Mouse (Mus musculus) lung, postnatal 36 days (tissue): ENCODE measurements around the gene Ruvbl2.
A peak's percentile ranks its signal among the peaks of the same experiment; 100 is the strongest.
"Not testable (repeated sequence)": the region's sequence is repeated elsewhere in the genome, so short reads cannot be mapped to it uniquely, and the experiment has no call there.

Source experiments
- DNase-seq: peaks from one replicate; pipeline ENCODE4 v3.0.0; 2022; ENCODE audit warnings: mixed read lengths

Gene Ruvbl2

DNA sequence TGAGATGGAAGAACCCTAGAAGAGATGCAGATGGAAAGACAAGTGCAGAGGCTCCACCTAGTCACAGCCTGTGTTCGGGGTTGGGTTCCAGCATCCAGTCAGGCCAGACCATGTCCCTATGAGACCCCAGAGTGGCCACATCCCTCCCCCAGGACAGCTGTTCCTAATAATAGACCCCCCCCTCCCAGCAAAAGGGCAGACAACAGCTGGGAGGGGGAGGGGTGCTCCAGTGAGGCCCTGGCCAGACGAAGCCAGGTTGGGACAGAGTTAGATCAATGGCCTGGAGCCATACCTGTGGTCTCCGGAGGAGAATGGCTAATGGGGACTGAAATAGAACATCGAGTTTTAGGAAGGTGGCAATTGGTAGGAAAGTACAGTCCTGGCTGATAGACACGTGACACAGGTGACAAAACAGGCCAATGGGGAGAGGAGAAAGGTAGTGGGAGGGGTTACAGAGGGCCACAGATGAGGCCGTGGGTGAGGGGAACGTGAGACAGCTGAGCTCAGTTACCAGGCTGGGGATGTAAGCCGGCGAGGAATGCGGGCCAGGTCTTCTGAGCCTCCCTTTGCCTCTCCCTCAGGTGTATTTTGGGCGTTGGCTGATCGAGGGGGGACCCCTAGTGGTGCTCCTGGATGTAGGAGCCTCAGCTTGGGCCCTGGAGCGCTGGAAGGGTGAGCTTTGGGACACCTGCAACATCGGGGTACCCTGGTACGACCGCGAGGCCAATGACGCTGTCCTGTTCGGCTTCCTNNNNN is at the start of gene Ruvbl2:
Gene Ruvbl2 (minus strand): TSS at position 576 of the 756 bp plus-strand sequence.
- DNase-seq, result peak; percentile 56

DNA sequence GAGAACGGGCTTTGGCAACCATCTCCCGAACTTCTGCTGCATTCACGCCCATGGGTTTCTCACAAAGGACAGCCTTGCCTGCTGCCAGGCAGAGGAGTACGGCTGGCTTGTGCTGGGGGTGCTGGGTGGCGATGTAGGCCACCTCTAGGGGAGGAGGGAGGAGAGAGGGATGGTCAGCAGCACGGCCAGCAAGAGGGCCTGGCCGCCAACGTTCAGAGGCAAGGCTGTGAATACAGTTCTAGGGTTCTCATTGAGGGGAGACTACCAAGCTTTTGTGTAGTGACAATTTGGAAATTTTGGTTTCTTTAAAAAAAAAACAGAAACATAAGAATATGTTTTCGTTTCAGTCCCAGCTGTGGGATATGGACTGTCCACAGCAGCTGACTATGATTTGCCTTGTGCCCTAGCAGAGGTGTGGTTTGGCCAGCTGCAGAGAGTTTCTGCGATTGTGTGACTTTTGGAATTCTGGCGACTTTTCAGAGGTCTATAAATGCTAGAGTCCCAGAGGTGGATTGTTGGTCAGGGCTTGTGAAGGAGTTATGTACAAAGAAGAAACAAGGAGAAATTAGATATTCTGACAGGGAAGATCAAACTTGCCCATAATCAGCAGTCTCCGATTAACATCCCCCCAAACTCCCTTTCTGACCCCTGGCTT is 49.0 kb upstream of the Ruvbl2 start, which contains the start of gene Gm45808:
Gene Gm45808 (minus strand): TSS at position 51 of the 655 bp plus-strand sequence.
- DNase-seq, result no peak

DNA sequence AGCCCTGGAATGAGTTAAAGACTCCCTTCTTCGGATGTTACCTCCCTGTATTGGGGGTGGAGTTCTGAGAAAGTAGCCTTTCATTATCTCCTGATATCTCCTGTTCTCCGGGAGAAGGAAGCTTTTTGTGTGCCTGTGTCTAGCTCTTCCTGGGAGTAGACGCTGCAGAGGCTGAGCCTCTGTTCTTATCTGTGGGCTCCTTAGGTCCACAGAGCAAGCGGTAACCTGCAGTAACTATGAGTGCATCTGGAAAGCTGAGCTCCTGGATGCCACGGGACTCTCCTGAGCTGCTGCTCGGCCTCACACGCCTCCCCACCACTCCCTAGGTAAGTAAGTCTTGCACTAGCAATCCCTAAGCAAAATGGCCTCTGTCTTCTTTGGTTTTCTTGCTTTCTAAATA is 48.3 kb upstream of the Ruvbl2 start:
- DNase-seq, result no peak

DNA sequence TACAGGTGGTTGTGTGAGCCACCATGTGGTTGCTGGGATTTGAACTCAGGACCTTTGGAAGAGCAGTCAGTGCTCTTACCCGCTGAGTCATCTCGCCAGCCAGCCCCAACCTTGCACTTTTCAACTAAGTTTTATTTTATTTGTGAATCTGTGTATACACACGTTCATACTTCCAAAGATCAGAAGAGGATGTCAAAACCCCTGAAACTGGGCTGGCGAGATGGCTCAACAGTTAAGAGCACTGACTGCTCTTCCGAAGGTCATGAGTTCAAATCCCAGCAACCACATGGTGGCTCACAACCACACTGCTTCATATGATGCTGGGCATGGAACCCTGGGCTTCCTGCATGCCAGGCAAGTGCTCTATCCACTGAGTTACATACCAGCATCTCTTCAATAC is 47.1 kb upstream of the Ruvbl2 start:
- not testable (repeated sequence) for DNase-seq

DNA sequence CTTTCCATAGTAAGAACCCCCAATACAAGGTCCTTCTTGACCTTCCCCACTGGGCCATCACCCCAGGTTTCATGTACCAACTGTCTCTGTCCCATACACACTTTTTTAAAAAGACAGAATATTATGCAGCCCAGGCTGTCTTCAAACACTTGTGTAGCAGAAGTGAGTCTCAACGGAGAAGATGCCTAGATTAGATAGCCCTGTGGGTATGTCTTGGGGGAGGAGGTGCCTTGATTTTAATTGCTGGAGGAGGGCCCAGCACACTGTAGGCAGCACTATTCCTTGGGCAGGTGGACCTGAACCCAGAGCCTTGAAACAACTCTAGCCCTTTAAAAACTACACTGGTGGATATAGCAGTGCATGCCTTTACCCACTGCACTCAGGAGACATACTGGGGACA is 44.3 kb upstream of the Ruvbl2 start:
- no peak for DNase-seq

DNA sequence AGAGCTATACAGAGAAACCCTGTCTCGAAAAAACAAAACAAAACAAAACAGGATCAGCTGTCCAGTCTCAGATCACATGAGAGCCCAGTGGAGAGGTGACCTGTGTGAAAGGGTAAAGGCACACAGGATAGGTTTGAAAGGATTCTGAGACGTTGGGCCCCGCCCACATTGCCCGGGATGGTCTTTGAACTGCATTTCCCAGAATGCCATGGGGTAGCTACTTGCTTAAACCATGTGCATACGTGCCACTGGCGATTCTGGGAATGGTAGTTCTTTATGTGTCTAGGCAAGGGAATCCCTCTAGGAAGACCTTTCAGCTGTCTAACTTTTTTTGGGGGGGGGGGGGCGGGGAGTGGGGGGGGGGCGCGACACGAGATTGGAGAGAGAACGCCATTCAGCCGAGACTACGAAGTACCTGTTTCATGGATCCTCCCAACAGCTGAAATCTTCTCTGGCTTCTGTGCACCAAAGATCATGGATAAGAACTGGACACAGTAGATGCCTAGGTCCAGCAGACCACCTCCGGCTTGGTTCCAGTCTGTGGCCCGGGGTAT is 43.6 kb upstream of the Ruvbl2 start, which contains the start of gene Tulp2:
Gene Tulp2 (plus strand): TSS at position 504 of the 554 bp plus-strand sequence.
- DNase-seq, result peak; percentile 89

DNA sequence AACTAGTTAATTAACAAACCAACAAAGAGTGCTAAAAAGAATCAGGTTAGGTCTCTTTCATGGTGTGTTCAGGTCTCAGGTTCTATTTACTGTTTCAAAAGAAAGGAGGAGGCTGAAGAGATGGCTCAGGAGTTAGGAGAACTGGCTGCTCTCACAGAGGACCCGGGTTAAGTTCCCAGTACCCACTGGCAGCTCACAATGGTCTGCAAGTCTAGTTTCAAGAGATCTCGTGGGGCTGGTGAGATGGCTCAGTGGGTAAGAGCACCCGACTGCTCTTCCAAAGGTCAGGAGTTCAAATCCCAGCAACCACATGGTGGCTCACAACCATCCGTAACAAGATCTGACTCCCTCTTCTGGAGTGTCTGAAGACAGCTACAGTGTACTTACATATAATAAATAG is 42.4 kb upstream of the Ruvbl2 start:
- DNase-seq, result not testable (repeated sequence)

DNA sequence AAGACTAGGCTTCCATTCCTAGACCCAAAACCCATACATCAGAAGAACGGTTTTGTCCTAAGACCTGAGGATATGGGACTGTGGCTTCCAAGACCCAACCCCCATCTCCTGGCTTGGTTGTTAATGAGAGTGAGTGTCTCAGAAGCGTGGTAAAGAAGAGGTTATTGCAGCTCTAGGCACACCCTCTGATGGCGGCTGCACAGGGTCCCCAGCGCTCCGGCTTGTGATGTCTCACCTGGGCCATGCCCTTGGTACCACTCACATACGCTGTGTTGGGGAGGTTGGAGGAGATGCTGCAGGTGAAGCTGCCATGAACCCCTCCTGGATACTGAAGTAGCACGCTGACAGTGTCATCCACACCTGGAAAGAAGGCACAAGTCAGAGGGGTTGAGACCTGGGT is 40.9 kb upstream of the Ruvbl2 start:
- no peak for DNase-seq

DNA sequence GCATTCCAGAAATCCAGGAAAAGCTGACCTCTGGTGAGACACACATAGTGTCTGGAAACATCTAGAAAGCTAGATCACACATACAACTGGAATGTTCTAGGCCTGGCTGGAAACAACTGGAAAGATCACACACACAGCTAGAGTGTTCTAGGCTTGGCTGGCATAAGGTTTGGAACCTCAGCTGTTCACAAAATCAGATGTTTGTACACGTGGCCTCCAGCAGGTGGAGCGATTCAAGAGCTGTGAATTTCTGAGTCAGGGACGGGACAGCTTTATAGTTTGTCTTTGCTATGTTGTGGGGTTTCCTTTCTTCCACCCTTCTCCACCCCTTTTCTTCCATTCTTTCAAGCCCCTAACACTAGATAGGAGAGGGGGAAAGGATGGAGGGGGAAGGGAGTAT is 39.1 kb upstream of the Ruvbl2 start:
- peak; percentile 83 for DNase-seq

DNA sequence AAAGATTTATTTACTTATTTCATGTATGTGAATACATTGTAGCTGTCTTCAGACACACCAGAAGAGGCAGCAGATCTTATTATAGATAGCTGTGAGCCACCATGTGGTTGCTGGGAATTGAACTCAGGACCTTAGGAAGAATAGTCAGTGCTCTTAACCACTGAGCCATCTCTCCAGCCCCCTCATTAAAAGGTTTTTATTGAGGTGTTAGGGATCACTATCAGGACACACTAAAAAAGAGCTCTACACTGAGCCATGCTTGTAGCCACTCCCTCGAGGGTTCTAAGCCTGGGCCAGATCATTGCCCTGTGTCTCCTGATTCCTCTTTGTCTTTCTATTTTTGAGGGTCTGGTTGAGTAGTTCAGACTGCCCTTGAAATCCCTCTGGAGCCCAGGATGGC is 38.6 kb upstream of the Ruvbl2 start:
- DNase-seq, result no peak

DNA sequence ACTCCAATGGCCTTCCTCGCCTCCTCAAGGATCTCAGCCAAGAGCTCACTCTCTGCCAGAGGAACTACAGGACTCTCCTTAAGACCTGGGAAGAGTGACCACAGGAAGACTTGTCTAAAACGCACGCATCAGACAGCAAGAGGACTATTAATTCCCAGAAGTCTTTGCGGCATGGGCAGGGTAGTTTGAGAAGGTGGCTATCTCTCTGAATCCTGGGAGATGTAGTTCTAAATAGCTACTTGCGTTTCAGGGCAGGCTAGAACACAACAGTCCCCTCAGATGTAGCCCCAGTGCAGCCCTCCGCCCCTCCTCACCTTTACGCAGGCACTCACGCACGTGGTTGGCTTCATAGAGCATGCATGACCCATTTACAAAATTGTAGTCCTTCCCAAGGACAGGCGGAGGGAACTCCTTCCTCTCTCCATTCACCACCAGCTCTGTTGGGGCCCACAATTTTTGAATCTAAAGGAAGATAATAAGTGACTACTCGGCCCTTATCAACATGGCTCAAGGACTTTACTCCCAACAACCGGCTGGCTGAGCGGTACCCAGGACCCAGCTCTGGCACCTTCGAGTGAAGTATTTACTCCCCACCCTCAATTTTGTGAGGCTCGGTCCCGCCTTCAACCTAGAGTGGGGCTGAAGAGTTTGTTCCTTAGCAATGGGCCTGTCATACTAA is 37.5 kb upstream of the Ruvbl2 start:
- DNase-seq, result peak; percentile 67

DNA sequence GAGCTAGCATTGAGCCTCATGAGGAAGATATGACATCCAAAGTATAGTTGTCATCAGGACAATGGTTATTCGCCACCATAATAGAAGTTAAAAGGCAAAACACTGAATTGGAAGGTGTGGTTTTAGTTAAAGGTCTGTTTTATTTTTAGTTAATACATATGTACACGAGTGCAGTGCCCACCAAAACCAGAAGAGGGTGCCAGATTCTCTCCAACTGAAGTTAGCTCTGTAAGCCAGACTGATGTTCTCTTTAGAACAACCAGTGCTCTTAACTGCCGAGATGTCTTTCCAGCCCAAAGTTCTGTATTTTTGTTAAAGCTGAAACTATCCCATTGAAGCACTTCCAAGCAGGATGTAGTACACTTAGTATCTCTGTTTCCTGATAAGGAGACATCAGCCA is 33.0 kb upstream of the Ruvbl2 start:
- DNase-seq, result peak; percentile 93

DNA sequence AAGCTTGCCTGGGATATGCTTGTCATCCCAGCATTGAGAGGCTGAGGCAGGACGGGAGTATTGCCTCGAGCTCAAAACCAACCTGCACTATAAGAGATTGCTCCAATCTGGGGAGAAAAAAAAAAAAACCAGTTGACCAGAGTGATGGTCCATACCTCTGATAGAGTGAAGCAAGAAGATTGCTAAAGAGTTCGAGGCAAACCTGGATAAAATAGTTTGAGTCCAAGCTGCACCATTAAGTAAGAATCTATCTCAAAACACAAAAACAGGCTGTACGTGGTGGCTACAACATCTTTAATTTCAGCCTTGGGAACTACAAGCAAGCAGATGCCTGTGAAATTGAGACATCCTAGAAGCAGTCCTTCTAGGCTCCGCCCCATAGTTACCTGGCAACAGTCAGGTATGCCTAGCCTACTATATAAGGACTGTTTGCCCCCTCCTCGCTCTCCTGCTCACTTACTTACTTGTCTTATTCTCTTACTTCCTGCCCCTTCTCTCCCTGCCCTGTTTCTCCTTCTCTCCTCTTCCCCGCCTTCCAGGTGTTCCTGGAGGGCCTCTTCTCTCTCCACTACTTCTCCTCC is 29.3 kb upstream of the Ruvbl2 start:
- peak; percentile 86 for DNase-seq

DNA sequence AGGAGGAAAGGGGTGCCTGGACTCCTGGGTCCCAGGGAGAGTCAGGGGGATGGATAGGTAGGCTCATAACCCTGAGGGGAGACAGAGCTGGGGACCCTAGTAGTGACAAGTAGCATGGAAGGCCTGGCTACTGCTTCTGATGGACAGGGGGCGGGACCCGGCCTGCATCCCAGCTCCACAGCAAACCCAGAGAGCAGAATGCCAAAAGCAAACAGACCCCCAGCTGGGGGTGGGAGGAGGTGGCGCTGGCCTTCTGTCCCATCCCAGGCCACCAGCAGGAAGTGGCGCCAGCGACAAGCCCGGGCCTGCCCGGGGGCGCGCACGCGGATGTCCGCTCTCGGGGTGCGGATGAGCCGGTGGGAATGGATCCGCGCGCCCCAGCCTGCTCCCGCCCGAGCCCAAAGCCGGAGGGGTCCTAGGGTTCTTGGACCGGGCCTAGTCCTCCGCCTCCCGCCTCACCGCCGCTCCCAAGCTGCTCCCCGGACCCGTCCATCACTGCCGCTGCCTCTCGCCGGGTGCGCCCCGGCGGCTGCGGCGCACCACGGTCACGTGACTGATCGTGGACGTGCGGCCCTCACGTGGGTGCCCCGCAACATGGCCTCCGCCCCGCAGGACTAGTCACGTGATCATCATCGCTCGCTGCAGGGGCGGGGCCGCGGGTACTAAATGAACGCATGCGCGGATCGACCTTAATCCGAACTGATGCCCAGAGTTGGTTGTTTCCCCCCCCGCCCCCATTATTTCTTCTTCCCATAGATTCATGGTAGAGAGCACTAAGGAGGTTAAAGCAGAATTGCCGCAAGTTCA is 28.6 kb upstream of the Ruvbl2 start, which contains the start of gene Bax:
Gene Bax (minus strand): TSS at position 616 of the 807 bp plus-strand sequence.
- DNase-seq, result peak; percentile 98

DNA sequence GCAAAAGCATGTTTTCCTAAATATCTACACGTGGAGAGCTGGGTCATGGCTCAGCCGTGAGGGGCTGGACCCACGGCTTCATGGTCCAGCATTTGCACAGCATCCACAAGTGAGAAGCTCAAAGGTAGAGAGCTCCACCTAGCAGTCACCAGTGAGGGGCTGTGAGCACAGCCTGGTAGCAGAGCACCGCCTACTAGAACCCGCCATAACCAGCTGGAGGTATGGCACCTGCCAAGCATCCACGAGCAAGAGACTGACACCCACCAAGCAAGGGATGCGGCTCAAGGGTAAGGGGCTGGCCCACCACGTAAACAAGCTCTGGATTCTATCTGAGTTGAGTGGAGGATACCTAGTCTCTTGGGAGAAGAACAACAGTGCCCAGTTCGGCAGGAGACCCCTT is 27.7 kb upstream of the Ruvbl2 start:
- no peak for DNase-seq

DNA sequence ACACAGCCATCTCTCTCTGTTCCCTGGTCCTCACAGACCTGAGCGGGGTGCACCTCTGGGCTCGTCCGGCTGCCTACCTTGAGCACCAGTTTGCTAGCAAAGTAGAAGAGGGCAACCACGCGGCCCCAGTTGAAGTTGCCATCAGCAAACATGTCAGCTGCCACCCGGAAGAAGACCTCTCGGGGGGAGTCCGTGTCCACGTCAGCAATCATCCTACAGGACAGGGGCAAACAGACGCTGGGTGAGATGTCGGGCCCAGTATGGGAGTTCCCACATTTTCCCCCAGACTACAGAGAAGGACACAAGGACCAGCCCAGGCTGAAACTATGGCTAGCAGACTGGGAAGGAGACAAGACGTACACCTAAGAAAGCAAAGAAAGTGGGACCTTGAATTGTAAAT is 27.2 kb upstream of the Ruvbl2 start:
- DNase-seq, result no peak

DNA sequence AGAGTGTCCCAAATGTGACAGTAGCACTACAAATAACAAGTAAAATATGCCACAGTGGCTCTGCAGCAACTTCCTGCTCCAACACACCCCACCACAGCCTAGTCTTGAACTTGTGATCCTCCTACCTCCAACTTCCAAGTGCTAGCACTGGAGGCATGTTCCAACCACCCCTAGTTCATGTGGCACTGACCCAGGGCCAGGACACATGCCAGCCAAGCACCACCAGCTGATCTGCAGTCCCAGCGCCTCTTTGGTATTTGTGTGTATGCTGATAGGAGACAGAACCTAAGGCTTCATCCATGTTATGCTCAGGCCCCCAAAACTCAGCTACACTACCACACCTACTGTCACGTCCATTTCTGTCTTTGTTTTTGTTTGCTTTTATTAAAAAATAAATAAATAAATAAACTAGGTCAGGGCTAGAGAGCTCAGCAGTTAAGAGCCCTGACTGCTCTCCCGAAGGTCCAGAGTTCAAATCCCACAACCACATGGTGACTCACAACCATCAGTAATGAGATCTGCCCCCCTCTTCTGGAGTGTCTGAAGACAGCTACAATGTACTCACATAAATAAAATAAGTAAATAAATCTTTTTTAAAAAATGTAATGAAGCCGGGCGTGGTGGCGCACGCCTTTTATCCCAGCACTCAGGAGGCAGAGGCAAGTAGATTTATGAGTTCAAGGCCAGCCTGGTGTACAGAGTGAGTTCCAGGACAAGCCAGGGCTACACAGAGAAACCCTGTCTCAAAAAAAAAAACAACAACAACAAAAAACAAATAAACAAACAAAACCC is 26.3 kb upstream of the Ruvbl2 start:
- DNase-seq, result no peak

DNA sequence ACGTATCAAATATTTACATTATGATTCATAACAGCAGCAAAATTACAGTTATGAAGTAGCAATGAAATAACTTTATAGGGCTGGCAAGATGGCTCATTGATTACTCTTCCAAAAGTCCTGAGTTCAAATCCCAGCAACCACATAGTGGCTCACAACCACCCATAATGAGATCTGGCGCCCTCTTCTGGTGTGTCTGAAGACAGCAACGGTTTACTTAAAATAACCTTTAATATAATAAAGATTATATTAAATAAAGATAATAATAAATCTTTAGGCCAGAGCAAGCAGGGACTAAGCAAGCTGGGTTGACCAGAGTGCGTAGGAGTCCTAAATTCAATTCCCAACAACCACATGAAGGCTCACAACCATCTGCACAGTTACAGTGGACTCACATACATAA is 25.0 kb upstream of the Ruvbl2 start:
- not testable (repeated sequence) for DNase-seq

DNA sequence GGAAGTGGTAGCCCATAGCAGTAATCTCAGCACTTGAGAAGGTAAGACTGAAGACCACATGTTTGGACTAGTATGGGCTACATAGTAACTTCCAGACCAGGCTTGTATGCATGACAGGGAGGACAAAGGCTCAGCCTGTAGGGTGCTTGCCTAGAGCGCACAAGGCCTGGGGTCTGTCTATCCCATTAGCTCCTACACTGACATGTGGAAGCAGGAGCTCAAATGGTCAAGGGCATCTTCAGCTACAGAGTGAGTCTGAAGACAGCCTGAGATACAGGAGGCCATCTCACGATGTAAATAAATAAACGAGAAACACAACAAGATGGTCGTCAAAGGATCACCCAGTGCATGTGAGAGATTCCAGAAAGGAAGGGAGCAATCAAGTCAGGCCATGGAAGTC is 24.4 kb upstream of the Ruvbl2 start:
- no peak for DNase-seq

DNA sequence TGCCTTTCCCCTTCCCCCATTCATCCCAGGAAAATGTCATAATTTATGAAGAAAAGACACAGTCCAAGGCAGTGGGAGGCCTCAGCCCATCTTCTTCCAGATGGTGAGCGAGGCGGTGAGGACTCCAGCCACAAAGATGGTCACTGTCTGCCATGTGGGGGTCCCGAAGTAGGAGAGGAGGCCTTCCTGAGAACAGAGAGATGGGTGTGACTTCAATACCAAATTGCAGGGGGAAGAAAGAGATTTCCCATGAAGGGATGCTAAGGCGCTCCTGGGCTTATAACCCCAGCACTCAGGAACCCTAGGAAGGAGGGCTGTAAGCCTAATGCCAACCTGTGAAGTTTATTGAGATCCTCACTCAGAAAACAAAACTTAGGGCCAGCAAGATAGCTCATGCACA is 23.9 kb upstream of the Ruvbl2 start:
- DNase-seq, result no peak

DNA sequence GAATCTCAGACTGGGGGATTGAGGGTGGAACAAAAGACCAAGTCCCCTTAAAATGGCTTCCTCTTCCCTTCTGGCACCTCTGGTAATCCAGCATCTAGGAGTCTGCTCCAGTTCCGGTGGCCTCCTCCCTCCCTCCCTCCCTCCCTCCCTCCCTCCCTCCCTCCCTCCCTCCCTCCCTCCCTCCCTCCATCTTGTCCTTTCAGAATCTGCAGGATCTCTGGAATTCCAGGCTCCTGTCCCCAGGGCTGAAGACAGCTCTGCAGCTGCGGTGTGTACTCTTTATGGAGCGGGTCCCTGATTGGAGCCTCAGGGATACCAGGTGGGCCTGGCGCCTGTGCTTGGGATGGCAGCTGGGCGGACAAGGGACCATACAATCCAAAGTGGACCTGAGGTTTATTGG is 23.4 kb upstream of the Ruvbl2 start:
- DNase-seq, result no peak
